Mouse (Mus musculus) testis, adult 2 months (tissue): ENCODE measurements at regions not wholly inside any gene's neighbourhood (a gene's known extent, or its start where the extent isn't known, plus 50 kb on each side); places are given as distances from the start of the nearest gene placed in this dataset.

Experiments used
- H3K27ac ChIP-seq: fragments of 200-500 bp; 2 replicates; pipeline ENCODE4 v1.5.1; 2012; ENCODE audit warnings: low read depth, low read length; ENCODE audit not compliant: control insufficient read depth, insufficient read depth
- H3K27me3 ChIP-seq: fragments of 200-500 bp; 2 replicates; pipeline ENCODE4 v1.6.1; 2012; ENCODE audit warnings: mild to moderate bottlenecking, low read length, moderate library complexity; ENCODE audit not compliant: control insufficient read depth, insufficient read depth
- H3K36me3 ChIP-seq: fragments of 200-500 bp; 2 replicates; pipeline ENCODE4 v1.6.1; 2012; ENCODE audit warnings: mild to moderate bottlenecking, low read length; ENCODE audit not compliant: control insufficient read depth, insufficient read depth
- H3K4me1 ChIP-seq: fragments of 200-500 bp; 2 replicates; pipeline ENCODE4 v1.6.1; 2012; ENCODE audit warnings: low read length; ENCODE audit not compliant: control insufficient read depth, insufficient read depth
- H3K4me3 ChIP-seq: fragments of 200-500 bp; 2 replicates; pipeline ENCODE4 v1.5.1; 2012; ENCODE audit warnings: low read depth, mild to moderate bottlenecking, low read length, moderate library complexity, mixed read lengths; ENCODE audit not compliant: control insufficient read depth
- CTCF ChIP-seq: fragments of 200-500 bp; IDR thresholded peaks from 2 replicates; pipeline ENCODE4 v1.5.1; 2012; ENCODE audit warnings: low read depth, mild to moderate bottlenecking, inconsistent platforms, low read length, moderate library complexity; ENCODE audit not compliant: control insufficient read depth, insufficient read depth, insufficient replicate concordance
- POLR2A ChIP-seq: fragments of 200-500 bp; IDR thresholded peaks from 2 replicates; pipeline ENCODE4 v1.6.1; 2012; ENCODE audit warnings: low read depth, mild to moderate bottlenecking, inconsistent platforms, low read length, moderate library complexity; ENCODE audit not compliant: control insufficient read depth

- Histone ChIP-seq H3K27ac (no peak overlapping the region), H3K4me3 (no peak overlapping the region), H3K4me1 (no peaks in the 10 kb centered on the region; the same call in 1 of the 2 replicates), H3K36me3 (no peaks in the 10 kb centered on the region), H3K27me3 (no peaks in the 10 kb centered on the region)
- TF ChIP-seq CTCF (no peak), POLR2A (no peak)
Observed at GRCm38 (mm10) chr17:31746198-31747111, 68.8 kb downstream of the Cryaa start.

- Histone ChIP-seq H3K27me3 (no peaks in the 10 kb centered on the region), H3K36me3 (no peaks in the 10 kb centered on the region), H3K4me3 (no peak overlapping the region), H3K27ac (no peak overlapping the region), H3K4me1 (no peaks in the 10 kb centered on the region; the same call in 1 of the 2 replicates)
- TF ChIP-seq CTCF (no peak), POLR2A (no peak)
Observed at GRCm38 (mm10) chr17:31747563-31747962, 70.0 kb downstream of the Cryaa start.

GRCm38 (mm10) chr17:31748158-31748557 is 70.6 kb downstream of the Cryaa start:
- H3K4me1 ChIP-seq, result no peaks in the 10 kb centered on the region; the same call in 1 of the 2 replicates
- H3K27ac ChIP-seq, result no peak overlapping the region
- H3K36me3 ChIP-seq, result no peaks in the 10 kb centered on the region
- TF ChIP-seq CTCF (no peak), POLR2A (no peak)
- H3K27me3 ChIP-seq, result no peaks in the 10 kb centered on the region
- H3K4me3 ChIP-seq, result no peak overlapping the region

GRCm38 (mm10) chr17:31748971-31749370 is 71.4 kb downstream of the Cryaa start:
- Histone ChIP-seq H3K4me1 (no peaks in the 10 kb centered on the region; the same call in 1 of the 2 replicates), H3K36me3 (no peaks in the 10 kb centered on the region), H3K4me3 (no peak overlapping the region), H3K27ac (no peak overlapping the region), H3K27me3 (no peaks in the 10 kb centered on the region)
- no peak for TF ChIP-seq CTCF
- TF ChIP-seq POLR2A, result no peak

- H3K27me3 ChIP-seq, result no peaks in the 10 kb centered on the region
- no peak overlapping the region for H3K27ac ChIP-seq
- H3K4me1 ChIP-seq, result no peaks in the 10 kb centered on the region; the same call in 1 of the 2 replicates
- TF ChIP-seq POLR2A (no peak), CTCF (no peak)
- H3K36me3 ChIP-seq, result no peaks in the 10 kb centered on the region
- no peak overlapping the region for H3K4me3 ChIP-seq
Observed at GRCm38 (mm10) chr17:31751262-31751661, 73.7 kb downstream of the Cryaa start.

- H3K27ac ChIP-seq, result no peak overlapping the region
- no peak overlapping the region for H3K4me3 ChIP-seq
- no peaks in the 10 kb centered on the region for H3K4me1 ChIP-seq
- H3K27me3 ChIP-seq, result no peaks in the 10 kb centered on the region
- no peak for TF ChIP-seq POLR2A
- no peak for TF ChIP-seq CTCF
- H3K36me3 ChIP-seq, result no peaks in the 10 kb centered on the region
Observed at GRCm38 (mm10) chr17:31753113-31753858, 75.7 kb downstream of the Cryaa start.

GRCm38 (mm10) chr17:31753859-31754229 is 76.2 kb downstream of the Cryaa start:
- Histone ChIP-seq H3K36me3 (no peaks in the 10 kb centered on the region), H3K27me3 (no peaks in the 10 kb centered on the region), H3K4me1 (no peaks in the 10 kb centered on the region), H3K27ac (no peak overlapping the region), H3K4me3 (no peak overlapping the region)
- TF ChIP-seq POLR2A (no peak), CTCF (no peak)
